Mouse (Mus musculus) testis, postnatal 10 days (tissue): Measurements from ENCODE around the gene Purb.
"Not testable (repeated sequence)": the region's sequence is repeated elsewhere in the genome, so short reads cannot be mapped to it uniquely, and the experiment has no call there.

Experiments used
- DNase-seq: peaks from one replicate; pipeline ENCODE4 v3.0.0; 2021; ENCODE audit warnings: low spot score

Gene Purb

GRCm38 (mm10) chr11:6444077-6444853 is 31.5 kb downstream of the Purb start, which contains the start of gene H2afv:
Gene H2afv (minus strand): TSS chr11:6444443.
- peak; percentile 100 for DNase-seq

- DNase-seq = no peak
Observed at GRCm38 (mm10) chr11:6443727-6444076, 32.0 kb downstream of the Purb start.

GRCm38 (mm10) chr11:6443102-6443501 is 32.6 kb downstream of the Purb start:
- no peak for DNase-seq

DNA sequence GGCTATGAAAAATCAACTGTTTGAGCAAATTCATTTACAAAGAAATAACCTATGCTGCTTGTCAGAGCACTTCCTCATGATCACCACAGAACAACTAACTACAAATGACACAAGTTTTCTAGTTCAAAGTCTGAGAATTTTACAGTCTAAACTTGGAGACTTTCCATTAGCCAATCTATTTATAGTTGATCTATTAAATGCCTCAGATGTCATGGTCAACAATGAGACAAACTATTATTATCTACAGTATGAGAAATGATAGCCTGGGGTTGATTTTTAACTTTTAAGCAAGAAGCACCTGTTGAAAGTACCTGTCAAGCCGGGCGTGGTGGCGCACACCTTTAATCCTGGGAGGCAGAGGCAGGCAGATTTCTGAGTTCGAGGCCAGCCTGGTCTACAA is 33.2 kb downstream of the Purb start:
- DNase-seq = no peak

DNA sequence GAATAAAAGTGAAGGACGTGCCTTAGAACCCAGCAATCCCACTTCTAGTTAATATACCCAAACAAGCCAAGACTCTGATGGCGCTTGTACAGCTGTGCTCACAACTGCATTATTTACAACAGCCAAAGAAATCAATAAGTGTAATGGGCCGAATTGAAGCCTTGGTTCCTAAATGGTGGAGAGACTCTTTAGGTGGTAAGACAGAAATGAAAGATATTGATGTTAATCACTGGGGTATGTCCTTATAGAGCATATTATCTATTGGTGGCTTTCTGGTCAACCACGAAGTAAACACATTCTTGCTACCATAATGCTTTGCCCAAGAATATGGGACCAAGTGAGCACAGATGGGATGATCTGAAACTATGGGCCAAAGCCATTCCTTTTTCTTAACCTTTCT is 35.5 kb downstream of the Purb start:
- no peak for DNase-seq

DNA sequence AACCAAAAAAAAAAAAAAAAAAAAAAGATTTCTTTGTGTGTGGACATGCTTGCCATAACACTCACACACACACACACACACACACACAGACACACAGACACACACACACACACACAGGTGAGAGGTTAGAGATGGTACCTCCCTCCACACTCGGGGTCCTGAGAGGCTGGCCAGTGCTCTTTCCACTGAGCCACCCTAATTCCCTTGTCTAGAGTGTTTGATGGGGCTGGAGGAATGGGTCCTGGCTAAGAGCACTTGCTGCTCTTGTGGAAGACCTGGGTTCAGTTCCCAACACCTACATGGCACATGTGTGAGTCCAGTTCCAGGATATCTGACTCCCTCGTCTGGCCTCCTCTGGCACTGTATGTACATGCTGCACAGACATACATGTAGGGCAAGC is 38.0 kb downstream of the Purb start:
- no peak for DNase-seq

DNA sequence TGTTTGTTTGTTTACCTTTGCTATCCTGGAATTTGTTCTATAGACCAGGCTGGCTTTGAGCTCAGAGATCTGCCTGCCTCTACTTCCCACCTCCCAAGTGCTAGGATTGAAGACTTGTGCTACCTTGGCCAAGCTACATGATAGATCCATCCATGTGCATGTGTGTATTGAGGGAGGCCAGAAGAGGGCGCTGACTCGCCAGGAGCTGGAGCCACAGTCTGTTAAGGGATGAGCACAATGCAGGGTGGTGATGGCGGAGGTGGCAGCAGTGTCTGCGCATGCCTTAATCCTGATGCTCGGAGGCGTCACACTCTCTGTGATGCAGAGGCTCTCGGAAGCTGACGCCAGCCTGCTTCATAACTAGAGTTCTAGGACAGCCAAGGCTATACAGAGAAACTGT is 39.3 kb downstream of the Purb start:
- peak; percentile 69 for DNase-seq

GRCm38 (mm10) chr11:6430186-6430585 is 45.5 kb downstream of the Purb start:
- DNase-seq = no peak

GRCm38 (mm10) chr11:6420722-6421350 is 54.9 kb downstream of the Purb start:
- no peak for DNase-seq

DNA sequence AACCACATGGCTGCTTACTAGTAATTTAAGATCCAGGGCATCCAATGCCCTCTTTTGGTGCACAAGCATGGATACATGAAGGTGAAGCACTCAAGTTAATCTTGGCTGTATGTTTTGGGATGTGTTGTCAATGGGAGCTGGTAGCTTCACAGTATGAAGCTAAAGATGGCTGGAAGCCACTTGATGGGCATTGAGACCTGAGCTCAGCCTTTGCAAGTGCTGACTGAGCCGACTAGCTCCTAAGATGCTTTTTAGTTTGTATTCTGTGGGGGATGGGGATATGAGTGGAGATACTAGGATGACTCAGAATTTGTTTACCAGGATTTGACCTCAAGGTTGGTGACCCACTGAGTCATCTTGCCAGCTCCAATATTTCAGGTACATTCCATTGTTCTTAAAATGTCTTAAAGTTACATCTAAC is 55.4 kb downstream of the Purb start:
- no peak for DNase-seq

DNA sequence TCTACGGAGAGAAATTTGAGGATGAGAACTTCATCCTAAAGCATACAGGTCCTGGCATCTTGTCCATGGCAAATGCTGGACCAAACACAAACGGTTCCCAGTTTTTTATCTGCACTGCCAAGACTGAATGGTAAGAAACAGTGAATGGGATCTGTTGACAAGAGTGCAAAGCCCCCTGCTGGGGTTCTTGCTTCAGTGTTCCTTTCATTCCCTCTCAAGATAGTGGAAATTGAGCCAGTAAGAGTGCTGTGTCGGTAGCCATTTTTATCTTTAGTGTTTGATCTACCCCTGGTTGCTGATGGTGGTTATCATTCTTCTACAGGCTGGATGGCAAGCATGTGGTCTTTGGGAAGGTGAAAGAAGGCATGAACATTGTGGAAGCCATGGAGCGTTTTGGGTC is 56.6 kb downstream of the Purb start:
- not testable (repeated sequence) for DNase-seq

- DNase-seq = no peak
Observed at GRCm38 (mm10) chr11:6418751-6419150, 57.0 kb downstream of the Purb start.
